Mouse (Mus musculus) CH12.LX (cell line): Measurements from ENCODE around the gene Eif3a. TPM values are rescaled to one million over a fixed set of nuclear protein-coding genes. Genes with fewer than 3 reads are reported as not detected.

Source experiments
- DNase-seq: peaks from one replicate; pipeline ENCODE4 v3.0.0-alpha.2; 2013; ENCODE audit errors: extremely low read depth
- H3K27ac ChIP-seq: 2 replicates; pipeline ENCODE4 v1.5.1; 2012; ENCODE audit warnings: low read depth, mild to moderate bottlenecking, control low read depth, moderate library complexity; ENCODE audit not compliant: insufficient read depth
- H3K27me3 ChIP-seq: replicated peaks from 2 replicates; pipeline ENCODE3; 2012; ENCODE audit warnings: inconsistent platforms
- H3K36me3 ChIP-seq, 2 experiments: replicated peaks in 1 of 2; 2 replicates each; pipeline versions ENCODE3 to v1.6.1; 2012; ENCODE audit warnings: inconsistent platforms in 1 of 2, low read length in 1 of 2, mild to moderate bottlenecking in 1 of 2, mixed read lengths in 1 of 2, moderate library complexity in 1 of 2; ENCODE audit not compliant: control insufficient read depth in 1 of 2, insufficient read depth in 1 of 2
- H3K4me1 ChIP-seq, 2 experiments: 2 replicates each; pipeline ENCODE4 v1.6.1; 2012; ENCODE audit warnings: inconsistent platforms in 1 of 2, moderate library complexity in 1 of 2; ENCODE audit not compliant: insufficient read depth in 2 of 2, control insufficient read depth in 1 of 2
- H3K4me2 ChIP-seq: 2 replicates; pipeline ENCODE4 v1.6.1; 2012; ENCODE audit warnings: low read depth, mild to moderate bottlenecking, control low read depth; ENCODE audit not compliant: poor library complexity, insufficient read depth, severe bottlenecking
- H3K4me3 ChIP-seq, 3 experiments: fragments of 150-350 bp in 1 of 3; sonication (generic) in 1 of 3; replicated peaks in 1 of 3; 2 replicates each; pipeline versions ENCODE3 to v1.5.1; 2011 to 2012; ENCODE audit warnings: low read depth in 2 of 3, low read length in 2 of 3, mild to moderate bottlenecking in 2 of 3, moderate library complexity in 2 of 3, control low read depth in 1 of 3, improper control_type of control experiment in 1 of 3, inconsistent platforms in 1 of 3, mixed read lengths in 1 of 3; ENCODE audit not compliant: poor library complexity in 1 of 3
- H3K79me2 ChIP-seq: replicated peaks from 2 replicates; pipeline ENCODE4 v1.6.1; 2012; ENCODE audit warnings: mild to moderate bottlenecking, moderate library complexity; ENCODE audit not compliant: control insufficient read depth, poor library complexity, insufficient read depth, severe bottlenecking; ENCODE audit errors: extremely low read depth
- H3K9ac ChIP-seq: 2 replicates; pipeline ENCODE4 v1.6.1; 2012; ENCODE audit warnings: low read depth, mild to moderate bottlenecking, control low read depth, moderate library complexity; ENCODE audit not compliant: insufficient read depth
- H3K9me3 ChIP-seq: replicated peaks from 2 replicates; pipeline ENCODE3; 2012; ENCODE audit warnings: low read length, inconsistent platforms, mixed read lengths
- BHLHE40 ChIP-seq: IDR thresholded peaks from 2 replicates; pipeline ENCODE4 v1.6.1; 2011; ENCODE audit warnings: mild to moderate bottlenecking, low read depth, low read length, improper control_type of control experiment
- CHD1 ChIP-seq: IDR thresholded peaks from 2 replicates; pipeline ENCODE4 v1.6.1; 2012; ENCODE audit warnings: low read depth, low read length, improper control_type of control experiment, inconsistent platforms
- KAT2A ChIP-seq: IDR thresholded peaks from 2 replicates; pipeline ENCODE4 v1.6.1; 2012; ENCODE audit warnings: low read length, improper control_type of control experiment, inconsistent platforms; ENCODE audit not compliant: insufficient replicate concordance
- MAFK ChIP-seq: IDR thresholded peaks from 2 replicates; pipeline ENCODE4 v1.6.1; 2011; ENCODE audit warnings: low read length, improper control_type of control experiment; ENCODE audit not compliant: insufficient replicate concordance
- MXI1 ChIP-seq: IDR thresholded peaks from 2 replicates; pipeline ENCODE4 v1.6.1; 2011; ENCODE audit warnings: mild to moderate bottlenecking, low read depth, low read length, improper control_type of control experiment
- NRF1 ChIP-seq: IDR thresholded peaks from 2 replicates; pipeline ENCODE4 v1.6.1; 2014; ENCODE audit warnings: low read depth, mild to moderate bottlenecking, inconsistent platforms, low read length, improper control_type of control experiment, moderate library complexity
- RAD21 ChIP-seq: IDR thresholded peaks from 2 replicates; pipeline ENCODE4 v1.6.1; 2011; ENCODE audit warnings: low read depth, mild to moderate bottlenecking, low read length, improper control_type of control experiment, moderate library complexity
- SIN3A ChIP-seq: IDR thresholded peaks from 2 replicates; pipeline ENCODE4 v1.6.1; 2012; ENCODE audit warnings: low read length, improper control_type of control experiment, inconsistent platforms
- TBP ChIP-seq: conservative IDR thresholded peaks from 2 replicates; pipeline ENCODE4 v1.6.1; 2011; ENCODE audit warnings: low read depth, low read length, improper control_type of control experiment
- TCF12 ChIP-seq: IDR thresholded peaks from 2 replicates; pipeline ENCODE4 v1.6.1; 2014; ENCODE audit warnings: low read depth, mild to moderate bottlenecking, inconsistent platforms, low read length, improper control_type of control experiment
- ZC3H11A ChIP-seq: IDR thresholded peaks from 2 replicates; pipeline ENCODE4 v1.6.1; 2012; ENCODE audit warnings: low read depth, mild to moderate bottlenecking, inconsistent platforms, low read length, improper control_type of control experiment
- ZNF384 ChIP-seq: IDR thresholded peaks from 2 replicates; pipeline ENCODE4 v1.6.1; 2012; ENCODE audit warnings: low read depth, low read length, improper control_type of control experiment, inconsistent platforms
- dilution Hi-C: fragments of 300-500 bp; cut with MboI; formaldehyde crosslinking; loops from 2 replicates; pipeline ENCODE4 v1.14.3; 2020; ENCODE audit warnings: low sequenced_read_pairs; ENCODE audit not compliant: extremely low pct_unique_long_range_greater_than_20kb, extremely low pct_ligation_motif_present
- in situ Hi-C: fragments of 300-500 bp; cut with MboI; formaldehyde crosslinking; loops from 3 replicates; pipeline ENCODE4 v1.14.3; 2019; ENCODE audit warnings: low sequenced_read_pairs, low pct_ligation_motif_present, low pct_unique_long_range_greater_than_20kb, mixed read lengths
- polyA plus RNA-seq: library from polyadenylated mRNA; unstranded; fragments of >175 nt; gene quantifications from 2 replicates; pipeline ENCODE4 v1.2.1, GENCODE M21; 2012; ENCODE audit warnings: low read depth; ENCODE audit not compliant: insufficient read length
- total RNA-seq, 2 experiments: library from RNA; depleted of rRNA; stranded (reverse); fragments of 300-350 nt in 1 of 2; fragments of >200 nt in 1 of 2; gene quantifications; 2 replicates each; pipeline ENCODE4 v1.2.3; 2012 to 2014

Eif3a gene
- total and polyA plus RNA-seq, 3 experiments = 128 to 372 (median 213) TPM

GRCm38 (mm10) chr19:60789452-60789851 lies 1.0 kb downstream of the Eif3a start:
- in situ Hi-C loops (no loop called here), dilution Hi-C loops (no loop called here)
- H3K9ac ChIP-seq = peak overlapping the region; percentile 99
- H3K9me3 ChIP-seq = no peaks in the 10 kb centered on the region
- H3K79me2 ChIP-seq = peaks cover 46% of the 10 kb centered on the region
- DNase-seq = no peak
- peaks cover 0 to 27% of the 10 kb centered on the region in 2 experiments; a peak in 2 of 4 replicates for H3K4me1 ChIP-seq
- H3K4me3 ChIP-seq = peak overlapping the region; percentile 81 to 96 (median 92)
- TF ChIP-seq MAFK (no peak), SIN3A (0 out of 2 replicates have a peak, but pooled peaks have one; percentile 36), BHLHE40 (0 out of 2 replicates have a peak, but pooled peaks have one; percentile 21)
- H3K27ac ChIP-seq = peak overlapping the region; percentile 95
- H3K4me2 ChIP-seq = peak overlapping the region; percentile 56; the same call in 1 of the 2 replicates
- H3K36me3 ChIP-seq = peaks cover 0 to 9% of the 10 kb centered on the region in 2 experiments
- H3K27me3 ChIP-seq = no peaks in the 10 kb centered on the region

GRCm38 (mm10) chr19:60788214-60788960 lies 2.1 kb downstream of the Eif3a start:
- dilution Hi-C loops = no loop called here
- peaks cover 2 to 17% of the 10 kb centered on the region in 2 experiments for H3K36me3 ChIP-seq

GRCm38 (mm10) chr19:60787465-60788150 lies 2.9 kb downstream of the Eif3a start:
- in situ Hi-C loops = no loop called here
- no peak for DNase-seq
- Histone ChIP-seq H3K9ac (peak overlapping the region; percentile 99), H3K27ac (no peak overlapping the region), H3K36me3 (peaks cover 2 to 23% of the 10 kb centered on the region in 2 experiments), H3K9me3 (no peaks in the 10 kb centered on the region)
- dilution Hi-C loops = no loop called here
- no peak for TF ChIP-seq NRF1
- TF ChIP-seq ZNF384 = peak; percentile 39; the same call in 1 of the 2 replicates
- TF ChIP-seq, all 38 proteins: peak for 1
- Histone ChIP-seq H3K79me2 (peaks cover 60% of the 10 kb centered on the region), H3K4me2 (peak overlapping the region; percentile 94), H3K27me3 (no peaks in the 10 kb centered on the region), H3K4me3 (peak overlapping the region; percentile 38 to 92 (median 81)), H3K4me1 (peaks cover 0 to 46% of the 10 kb centered on the region in 2 experiments; a peak in 2 of 4 replicates)

More at GRCm38 (mm10) chr19:60788214-60788960, 2.1 kb downstream of the Eif3a start:
- Histone ChIP-seq H3K27me3 (no peaks in the 10 kb centered on the region), H3K9me3 (no peaks in the 10 kb centered on the region), H3K9ac (peak overlapping the region; percentile 99), H3K4me3 (peak overlapping the region; percentile 64 to 92 (median 81)), H3K79me2 (peaks cover 55% of the 10 kb centered on the region), H3K4me2 (peak overlapping the region; percentile 95), H3K4me1 (peaks cover 0 to 38% of the 10 kb centered on the region in 2 experiments; a peak in 2 of 4 replicates), H3K27ac (no peak overlapping the region)
- in situ Hi-C loops = no loop called here
- no peak for DNase-seq
- TF ChIP-seq KAT2A (no peak), TCF12 (no peak), MAFK (no peak), TBP (no peak), RAD21 (no peak), CHD1 (peak; percentile 42), ZC3H11A (no peak), MXI1 (0 out of 2 replicates have a peak, but pooled peaks have one; percentile 27), SIN3A (peak; percentile 46; the same call in 1 of the 2 replicates)
